Mouse (Mus musculus): ENCODE measurements around the gene Golt1a. TPM values are rescaled to one million over a fixed set of nuclear protein-coding genes. Genes with fewer than 3 reads are reported as not detected.

The Golt1a gene
- not detected in 2 replicates for polyA plus RNA-seq (2015; fragmentation: Nextera tagmentation; extraction: Ambion mirVana)

- no peak for DNase-seq (ENCODE audit: low spot score)
These were observed at the start of gene Golt1a for GRCm38 (mm10) chr1:133309652-133310267. Golt1a (plus strand) TSS chr1:133309800.

GRCm38 (mm10) chr1:133262628-133263027 lies 47.0 kb upstream of the Golt1a start:
- no peak for DNase-seq (ENCODE audit: low spot score)

- no peak for DNase-seq (ENCODE audit: low spot score)
These were observed 46.5 kb upstream of the Golt1a start for GRCm38 (mm10) chr1:133263134-133263533.

- DNase-seq (ENCODE audit: low spot score): no peak
These were observed 45.2 kb upstream of the Golt1a start for GRCm38 (mm10) chr1:133264367-133264766.

GRCm38 (mm10) chr1:133265114-133265766 lies 44.4 kb upstream of the Golt1a start:
- no peak for DNase-seq (ENCODE audit: low spot score)

GRCm38 (mm10) chr1:133267094-133267493 lies 42.5 kb upstream of the Golt1a start:
- DNase-seq (ENCODE audit: low spot score): no peak

GRCm38 (mm10) chr1:133267813-133268492 lies 41.6 kb upstream of the Golt1a start:
- DNase-seq (ENCODE audit: low spot score): no peak

GRCm38 (mm10) chr1:133268503-133268902 lies 41.1 kb upstream of the Golt1a start:
- DNase-seq (ENCODE audit: low spot score): no peak

- DNase-seq (ENCODE audit: low spot score): no peak
These were observed 39.3 kb upstream of the Golt1a start for GRCm38 (mm10) chr1:133270336-133270735.

GRCm38 (mm10) chr1:133274163-133274562 lies 35.4 kb upstream of the Golt1a start:
- DNase-seq (ENCODE audit: low spot score): no peak

- no peak for DNase-seq (ENCODE audit: low spot score)
These were observed 32.6 kb upstream of the Golt1a start for GRCm38 (mm10) chr1:133276983-133277382.

GRCm38 (mm10) chr1:133278539-133278938 lies 31.1 kb upstream of the Golt1a start:
- no peak for DNase-seq (ENCODE audit: low spot score)

GRCm38 (mm10) chr1:133278946-133279631 lies 30.5 kb upstream of the Golt1a start:
- DNase-seq (ENCODE audit: low spot score): no peak

- no peak for DNase-seq (ENCODE audit: low spot score)
These were observed 29.9 kb upstream of the Golt1a start for GRCm38 (mm10) chr1:133279632-133280093.

GRCm38 (mm10) chr1:133280537-133280936 lies 29.1 kb upstream of the Golt1a start:
- DNase-seq (ENCODE audit: low spot score): no peak

- DNase-seq (ENCODE audit: low spot score): no peak
These were observed 23.7 kb upstream of the Golt1a start for GRCm38 (mm10) chr1:133285907-133286306.

GRCm38 (mm10) chr1:133287051-133287450 lies 22.5 kb upstream of the Golt1a start:
- no peak for DNase-seq (ENCODE audit: low spot score)

GRCm38 (mm10) chr1:133287880-133288279 lies 21.7 kb upstream of the Golt1a start:
- DNase-seq (ENCODE audit: low spot score): no peak

GRCm38 (mm10) chr1:133291888-133292287 lies 17.7 kb upstream of the Golt1a start:
- no peak for DNase-seq (ENCODE audit: low spot score)

- DNase-seq (ENCODE audit: low spot score): no peak
These were observed 17.0 kb upstream of the Golt1a start for GRCm38 (mm10) chr1:133292608-133293007.

GRCm38 (mm10) chr1:133296376-133296775 lies 13.2 kb upstream of the Golt1a start:
- DNase-seq (ENCODE audit: low spot score): no peak

GRCm38 (mm10) chr1:133298816-133299215 lies 10.8 kb upstream of the Golt1a start:
- no peak for DNase-seq (ENCODE audit: low spot score)

Data from thymus, postnatal 0 days (tissue).